Mouse (Mus musculus) embryonic facial prominence, embryonic 14.5 days (tissue): Measurements from ENCODE around the gene Hmcn1. TPM values are rescaled to one million over a fixed set of nuclear protein-coding genes. Genes with fewer than 3 reads are reported as not detected.

ENCODE experiments used
- ATAC-seq: fragments of 200-750 bp; cut with Nextera tagmentation; 2 replicates; pipeline ENCODE4 v1.8.0; 2017; ENCODE audit warnings: low read depth, moderate number of reproducible peaks, moderate TSS enrichment
- DNase-seq: peaks from one replicate; pipeline ENCODE4 v3.0.0-alpha.2; 2015; ENCODE audit warnings: low spot score
- H3K27ac ChIP-seq: fragments of 300-500 bp; sonication (generic); replicated peaks from 2 replicates; pipeline ENCODE4 v1.5.1; 2014; ENCODE audit warnings: low read depth, mild to moderate bottlenecking, low read length, moderate library complexity
- H3K27me3 ChIP-seq: fragments of 300-500 bp; sonication (generic); replicated peaks from 2 replicates; pipeline ENCODE4 v1.6.1; 2014; ENCODE audit warnings: low read length; ENCODE audit not compliant: control insufficient read depth, insufficient read depth
- H3K36me3 ChIP-seq: fragments of 300-500 bp; sonication (generic); 2 replicates; pipeline ENCODE4 v1.6.1; 2014; ENCODE audit warnings: low read length, mixed read lengths; ENCODE audit not compliant: control insufficient read depth, insufficient read depth
- H3K4me1 ChIP-seq: fragments of 300-500 bp; sonication (generic); 2 replicates; pipeline ENCODE4 v1.6.1; 2014; ENCODE audit warnings: antibody characterized with exemption, low read length; ENCODE audit not compliant: control insufficient read depth, insufficient read depth
- H3K4me2 ChIP-seq: fragments of 300-500 bp; sonication (generic); 2 replicates; pipeline ENCODE4 v1.6.1; 2014; ENCODE audit warnings: low read depth, mild to moderate bottlenecking, low read length, moderate library complexity, mixed read lengths
- H3K4me3 ChIP-seq: fragments of 300-500 bp; sonication (generic); 2 replicates; pipeline ENCODE4 v1.5.1; 2014; ENCODE audit warnings: low read depth, mild to moderate bottlenecking, low read length
- H3K9ac ChIP-seq: fragments of 300-500 bp; sonication (generic); 2 replicates; pipeline ENCODE4 v1.6.1; 2014; ENCODE audit warnings: low read depth, mild to moderate bottlenecking, low read length, moderate library complexity, mixed read lengths
- H3K9me3 ChIP-seq: fragments of 300-500 bp; sonication (generic); 2 replicates; pipeline ENCODE4 v1.6.1; 2016; ENCODE audit warnings: low read length; ENCODE audit not compliant: control insufficient read depth
- WGBS: fragments of 180-500 bp; shearing (Covaris S2); extraction: QIAGEN DNeasy Blood & Tissue Kit; methylation state at CpG from one replicate; pipeline ENCODE4 v1.1.7; 2014; 5-methylcytosine and 5-hydroxymethylcytosine counted together
- polyA plus RNA-seq: library from polyadenylated mRNA; unstranded; fragments of >200 nt; fragmentation: Nextera tagmentation; extraction: Ambion mirVana; gene quantifications from 2 replicates; pipeline ENCODE4 v1.2.1, GENCODE M21; 2014

Gene Hmcn1
- polyA plus RNA-seq, 1 experiment from 2014 or later: 30.7 TPM

GRCm38 (mm10) chr1:150878421-150878820 lies 114.8 kb downstream of the Hmcn1 start:
- no peaks in the 10 kb centered on the region for H3K36me3 ChIP-seq
- WGBS: 35% methylated on average over 7 of the region's 7 CpGs
- H3K4me3 ChIP-seq: no peak overlapping the region
- 0 out of 2 replicates have a peak overlapping the region, but pooled peaks have one; percentile 6 for H3K27ac ChIP-seq
- H3K9me3 ChIP-seq: no peaks in the 10 kb centered on the region
- DNase-seq (peak; percentile 62), ATAC-seq (peak; percentile 41; the same call in 1 of the 2 replicates)
- peaks cover 13% of the 10 kb centered on the region for H3K4me1 ChIP-seq
- no peak overlapping the region for H3K4me2 ChIP-seq
- no peaks in the 10 kb centered on the region for H3K27me3 ChIP-seq
- H3K9ac ChIP-seq: no peak overlapping the region

GRCm38 (mm10) chr1:150877920-150878319 lies 115.3 kb downstream of the Hmcn1 start:
- H3K4me2 ChIP-seq: no peak overlapping the region
- no peaks in the 10 kb centered on the region for H3K9me3 ChIP-seq
- 31% methylated on average over 4 of the region's 4 CpGs for WGBS
- no peak overlapping the region for H3K9ac ChIP-seq
- no peak overlapping the region for H3K4me3 ChIP-seq
- ATAC-seq (0 out of 2 replicates have a peak, but pooled peaks have one; percentile 53), DNase-seq (peak; percentile 63)
- no peaks in the 10 kb centered on the region for H3K36me3 ChIP-seq
- no peaks in the 10 kb centered on the region for H3K27me3 ChIP-seq
- 0 out of 2 replicates have a peak overlapping the region, but pooled peaks have one; percentile 6 for H3K27ac ChIP-seq
- peaks cover 18% of the 10 kb centered on the region for H3K4me1 ChIP-seq

DNA sequence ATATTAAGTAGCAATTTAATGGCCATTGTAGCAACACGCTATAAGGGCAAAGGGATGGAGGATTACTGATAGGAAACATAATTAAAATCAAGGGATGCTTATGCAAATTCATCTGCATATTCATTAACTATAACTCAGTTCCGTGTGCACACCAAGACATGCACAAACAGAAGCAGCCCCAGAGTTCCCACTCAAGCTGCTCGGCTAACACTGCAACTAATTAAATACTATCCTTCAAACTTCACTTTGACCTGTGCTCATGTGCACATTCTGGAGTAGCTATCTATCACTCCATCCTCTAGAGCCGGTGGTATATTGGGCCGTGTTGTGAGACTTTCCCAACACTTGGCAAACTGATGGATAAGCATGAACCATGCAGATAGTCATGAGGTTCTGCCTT lies 119.2 kb downstream of the Hmcn1 start:
- peaks cover 15% of the 10 kb centered on the region for H3K4me1 ChIP-seq
- H3K4me2 ChIP-seq: no peak overlapping the region
- no peak for DNase-seq
- no peaks in the 10 kb centered on the region for H3K36me3 ChIP-seq
- 90% methylated on average over 5 of the region's 5 CpGs for WGBS
- ATAC-seq: no peak
- no peaks in the 10 kb centered on the region for H3K27me3 ChIP-seq
- no peak overlapping the region for H3K4me3 ChIP-seq
- no peak overlapping the region for H3K27ac ChIP-seq
- no peaks in the 10 kb centered on the region for H3K9me3 ChIP-seq
- no peak overlapping the region for H3K9ac ChIP-seq

DNA sequence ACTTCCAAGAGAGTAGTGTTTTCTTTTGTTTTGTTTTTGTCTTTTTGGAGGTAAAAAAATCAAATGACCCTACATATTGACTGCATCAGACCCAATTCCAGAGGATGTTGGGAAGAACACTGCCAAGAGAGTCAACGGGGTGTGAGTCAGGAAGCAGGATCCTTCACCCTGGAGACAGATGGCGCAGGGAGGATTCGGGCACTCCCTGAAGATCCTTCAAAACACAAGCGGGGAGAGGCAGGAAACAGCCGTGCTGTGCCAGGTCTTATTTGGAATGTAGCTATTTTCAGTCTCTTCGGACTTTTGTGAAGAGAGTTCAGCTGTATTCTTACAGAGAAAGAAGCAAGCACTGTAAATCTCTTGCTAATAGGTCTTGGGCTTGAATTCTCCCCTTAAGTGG lies 120.0 kb downstream of the Hmcn1 start:
- H3K36me3 ChIP-seq: no peaks in the 10 kb centered on the region

GRCm38 (mm10) chr1:150872105-150872504 lies 121.1 kb downstream of the Hmcn1 start:
- Histone ChIP-seq H3K4me2 (no peak overlapping the region), H3K9ac (no peak overlapping the region), H3K4me3 (no peak overlapping the region), H3K36me3 (no peaks in the 10 kb centered on the region), H3K9me3 (no peaks in the 10 kb centered on the region), H3K27ac (no peak overlapping the region), H3K27me3 (no peaks in the 10 kb centered on the region), H3K4me1 (peaks cover 5% of the 10 kb centered on the region; the same call in 1 of the 2 replicates)
- 83% methylated on average over 3 of the region's 3 CpGs for WGBS
- no peak for ATAC-seq
- no peak for DNase-seq

More for the DNA sequence above, 120.0 kb downstream of the Hmcn1 start:
- Histone ChIP-seq H3K4me1 (peaks cover 12% of the 10 kb centered on the region), H3K4me2 (no peak overlapping the region), H3K9ac (no peak overlapping the region), H3K4me3 (no peak overlapping the region), H3K27me3 (no peaks in the 10 kb centered on the region), H3K9me3 (no peaks in the 10 kb centered on the region), H3K27ac (peak overlapping the region; percentile 3)
- DNase-seq (peak; percentile 44), ATAC-seq (no peak)
- WGBS: 59% methylated on average over 6 of the region's 6 CpGs

DNA sequence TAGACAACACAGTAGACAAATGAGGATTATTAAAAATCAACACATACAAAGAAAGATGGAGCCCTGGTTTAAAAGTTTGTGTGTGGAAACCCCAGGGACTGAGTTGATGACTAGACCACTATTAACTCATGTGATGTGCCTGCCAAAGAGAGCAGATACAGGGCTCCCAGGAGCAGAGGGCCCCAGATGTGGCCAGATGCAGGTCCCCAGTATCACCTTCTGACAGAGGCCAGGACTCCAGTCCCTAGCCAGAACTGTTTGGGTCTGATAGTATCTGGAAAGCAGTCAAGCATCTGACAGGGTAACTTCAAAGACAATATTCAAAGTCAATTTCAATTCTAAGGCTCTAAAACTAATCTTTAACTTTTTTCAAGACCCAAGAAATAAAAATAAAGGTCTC lies 124.0 kb downstream of the Hmcn1 start:
- ATAC-seq (no peak), DNase-seq (no peak)
- no peaks in the 10 kb centered on the region for H3K36me3 ChIP-seq
- H3K9me3 ChIP-seq: no peaks in the 10 kb centered on the region
- peaks cover 5% of the 10 kb centered on the region; the same call in 1 of the 2 replicates for H3K4me1 ChIP-seq
- H3K9ac ChIP-seq: no peak overlapping the region
- no peaks in the 10 kb centered on the region for H3K27me3 ChIP-seq
- no peak overlapping the region for H3K27ac ChIP-seq
- H3K4me2 ChIP-seq: no peak overlapping the region
- no peak overlapping the region for H3K4me3 ChIP-seq

DNA sequence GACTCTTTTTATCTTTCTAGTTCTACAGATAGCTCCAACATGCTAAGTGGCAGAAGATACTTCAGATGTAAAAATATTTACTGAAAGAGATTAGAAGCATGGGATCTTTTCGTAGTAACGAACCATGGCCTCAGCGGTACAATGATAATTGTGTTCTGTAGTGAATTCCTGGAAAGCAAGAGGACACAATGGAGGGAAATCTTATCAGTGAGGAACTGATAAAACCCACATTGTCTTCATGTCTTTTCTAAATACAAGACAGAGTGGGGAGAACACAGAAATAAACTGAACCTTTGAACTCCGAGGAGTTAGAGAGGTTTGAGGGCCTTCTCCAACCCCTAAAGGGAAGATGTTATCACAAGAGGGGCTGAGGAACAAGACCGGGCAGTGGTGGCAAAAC lies 126.6 kb downstream of the Hmcn1 start:
- 67% methylated on average over 5 of the region's 5 CpGs for WGBS
- no peak overlapping the region for H3K4me3 ChIP-seq
- no peaks in the 10 kb centered on the region for H3K4me1 ChIP-seq
- no peak overlapping the region for H3K27ac ChIP-seq
- H3K36me3 ChIP-seq: no peaks in the 10 kb centered on the region
- H3K9ac ChIP-seq: no peak overlapping the region
- ATAC-seq (no peak), DNase-seq (no peak)
- H3K4me2 ChIP-seq: no peak overlapping the region
- no peaks in the 10 kb centered on the region for H3K9me3 ChIP-seq
- no peaks in the 10 kb centered on the region for H3K27me3 ChIP-seq

GRCm38 (mm10) chr1:150857779-150858178 lies 135.5 kb downstream of the Hmcn1 start:
- Histone ChIP-seq H3K4me3 (no peak overlapping the region), H3K27me3 (no peaks in the 10 kb centered on the region), H3K27ac (no peak overlapping the region), H3K36me3 (no peaks in the 10 kb centered on the region; the same call in 1 of the 2 replicates), H3K9me3 (no peaks in the 10 kb centered on the region), H3K4me1 (no peaks in the 10 kb centered on the region), H3K4me2 (no peak overlapping the region), H3K9ac (no peak overlapping the region)
- WGBS: 90% methylated on average over 2 of the region's 2 CpGs
- DNase-seq (no peak), ATAC-seq (no peak)

- Histone ChIP-seq H3K4me2 (no peak overlapping the region), H3K27me3 (no peaks in the 10 kb centered on the region), H3K9ac (no peak overlapping the region), H3K4me1 (no peaks in the 10 kb centered on the region), H3K4me3 (no peak overlapping the region), H3K9me3 (no peaks in the 10 kb centered on the region), H3K27ac (no peak overlapping the region), H3K36me3 (no peaks in the 10 kb centered on the region)
- DNase-seq (no peak), ATAC-seq (no peak)
- 77% methylated on average over 6 of the region's 6 CpGs for WGBS
Observed at GRCm38 (mm10) chr1:150833448-150833847, 159.8 kb downstream of the Hmcn1 start.
